Comparison of ENCODE assay signal across 11 mouse cellular contexts in the genomic region with DNA sequence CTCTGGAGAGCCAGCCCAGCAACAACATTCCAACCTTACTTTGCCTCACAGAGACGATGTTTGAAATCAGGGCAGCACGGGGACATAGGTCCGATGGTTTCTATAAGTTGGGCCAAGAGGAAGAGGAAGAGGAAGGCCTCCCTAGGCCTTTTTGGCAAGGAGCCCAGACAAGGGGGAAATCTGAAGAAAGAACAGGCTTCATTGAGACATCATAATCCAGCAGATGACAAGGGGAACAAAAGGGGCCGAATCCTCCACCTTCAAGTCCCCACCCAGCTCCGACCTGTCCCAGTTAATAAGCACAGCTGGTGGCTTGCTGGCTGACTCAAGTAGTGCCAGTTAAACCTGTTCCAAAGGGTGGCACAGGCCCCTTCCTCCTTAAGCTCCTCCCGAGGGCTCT. TPM values are rescaled to one million over a fixed set of nuclear protein-coding genes. Genes with fewer than 3 reads are reported as not detected.
DNase-seq lines count a peak whose midpoint lies in the region; ATAC-seq and TF ChIP-seq lines count a peak whose summit lies in the region.
"Had no signal": no experiment of that assay in that cellular context is flagged by ENCODE, and none has a peak within 500 bp of the region (broad histone marks: within the 10 kb centered on the region; RNA-seq: fewer than 3 reads in every experiment).

No protein-coding gene starts in this region.

- H3K36me3 ChIP-seq in kidney, embryonic 15.5 days, result peaks cover 15% of the 10 kb centered on the region
- peaks cover 6% of the 10 kb centered on the region for H3K36me3 ChIP-seq in heart, embryonic 12.5 days

- no peak overlapping the region for H3K4me3 ChIP-seq in kidney, embryonic 15.5 days (replicated peaks)
- H3K4me3 ChIP-seq in bone marrow macrophage, adult 2 months (ENCODE audit: insufficient read depth, low read length), result no peak overlapping the region
- no peak overlapping the region for H3K4me3 ChIP-seq in heart, embryonic 12.5 days
- H3K4me3 ChIP-seq in cerebellum, adult 2 months (replicated peaks; ENCODE audit: insufficient read depth, low read depth, low read length), result no peak overlapping the region

- no peak for ATAC-seq in kidney, embryonic 15.5 days (replicated peaks; ENCODE audit: low FRiP score)
- ATAC-seq in heart, embryonic 12.5 days (ENCODE audit: insufficient number of reproducible peaks, low FRiP score), result no peak
- ATAC-seq in CD4-positive, CD25-positive, alpha-beta regulatory T cell, adult 4 months, result no peak

- no peak for TF ChIP-seq CTCF in bone marrow macrophage, adult 2 months (IDR thresholded peaks at IDR 0.05; ENCODE audit: low read depth, low read length)
- TF ChIP-seq CTCF in cerebellum, adult 2 months (IDR thresholded peaks at IDR 0.05; ENCODE audit: borderline replicate concordance, insufficient read depth, low read depth, low read length), result no peak

- no peak overlapping the region for H3K9ac ChIP-seq in kidney, embryonic 15.5 days
- H3K9ac ChIP-seq in heart, embryonic 12.5 days, result no peak overlapping the region

- WGBS in kidney, embryonic 15.5 days, result 72% methylated on average over 6 of the region's 6 CpGs
- WGBS in heart, embryonic 12.5 days, result 67% methylated on average over 6 of the region's 6 CpGs
- WGBS in cerebellum, adult 2 months, result 36% methylated on average over 6 of the region's 6 CpGs

- no peaks in the 10 kb centered on the region for H3K27me3 ChIP-seq in kidney, embryonic 15.5 days
- no peaks in the 10 kb centered on the region for H3K27me3 ChIP-seq in heart, embryonic 12.5 days (replicated peaks)
- H3K27me3 ChIP-seq in cerebellum, adult 2 months (ENCODE audit: control insufficient read depth, insufficient read depth, low read length), result no peaks in the 10 kb centered on the region

- H3K4me2 ChIP-seq in kidney, embryonic 15.5 days, result no peak overlapping the region
- H3K4me2 ChIP-seq in heart, embryonic 12.5 days, result no peak overlapping the region

- no peaks in the 10 kb centered on the region for H3K9me3 ChIP-seq in kidney, embryonic 15.5 days (replicated peaks)
- no peaks in the 10 kb centered on the region for H3K9me3 ChIP-seq in heart, embryonic 12.5 days (replicated peaks)

- 0 out of 2 replicates have a peak, but pooled peaks cover 3% of the 10 kb centered on the region for H3K4me1 ChIP-seq in kidney, embryonic 15.5 days
- H3K4me1 ChIP-seq in bone marrow macrophage, adult 2 months (ENCODE audit: control insufficient read depth, insufficient read depth, low read length), result peaks cover 14% of the 10 kb centered on the region
- no peaks in the 10 kb centered on the region for H3K4me1 ChIP-seq in heart, embryonic 12.5 days (replicated peaks)
- H3K4me1 ChIP-seq in cerebellum, adult 2 months (ENCODE audit: control insufficient read depth, insufficient read depth, low read length), result no peaks in the 10 kb centered on the region

- no peak for TF ChIP-seq POLR2A in bone marrow macrophage, adult 2 months (IDR thresholded peaks at IDR 0.05; ENCODE audit: borderline replicate concordance, low read depth, low read length)
- TF ChIP-seq POLR2A in cerebellum, adult 2 months (IDR thresholded peaks at IDR 0.05; ENCODE audit: borderline replicate concordance, insufficient read depth, low read length), result no peak

- H3K27ac ChIP-seq in kidney, embryonic 15.5 days, result peak overlapping the region; percentile 58
- H3K27ac ChIP-seq in bone marrow macrophage, adult 2 months (ENCODE audit: insufficient read depth, low read depth, low read length), result peak overlapping the region; percentile 41
- peak overlapping the region; percentile 31; the same call in 1 of the 2 replicates for H3K27ac ChIP-seq in heart, embryonic 12.5 days (ENCODE audit: poor library complexity, severe bottlenecking)
- H3K27ac ChIP-seq in cerebellum, adult 2 months (ENCODE audit: insufficient read depth, low read length), result no peak overlapping the region

- DNase-seq in kidney, adult 9 months, result no peak
- peak; percentile 36 for DNase-seq in lung, postnatal 14 days
- DNase-seq in cerebellum, adult 2 months, result no peak
- no peak for DNase-seq in gastrocnemius, adult 18-20 months (ENCODE audit: low spot score)
- DNase-seq: gastrocnemius, postnatal 14 days; right cerebral cortex, adult 18-20 months had no signal

RNA-seq across cellular contexts. Expression of a gene that starts 7.0 kb away (rescaled TPM):
- polyA plus RNA-seq in kidney, embryonic 15.5 days (2015; fragmentation: Nextera tagmentation; extraction: Ambion mirVana), result 28.8 and 31.0 TPM in 2 replicates
- polyA plus RNA-seq in bone marrow macrophage, adult 2 months (2012; ENCODE audit: insufficient read depth, insufficient read length, missing spikeins), result 5.3 and 9.1 TPM in 2 replicates
- 13.5 and 14.5 TPM in 2 replicates for polyA plus RNA-seq in heart, embryonic 12.5 days (2016; fragmentation: Nextera tagmentation; extraction: Ambion mirVana)
- polyA plus RNA-seq in CD4-positive, CD25-positive, alpha-beta regulatory T cell, adult 4 months (2017; shearing (Covaris generic)), result 1 to 10 TPM; 2.7 to 2.8 TPM
- 15.3 and 17.4 TPM in 2 replicates for polyA plus RNA-seq in cerebellum, adult 2 months (2012; rRNA removed)
- total RNA-seq in gastrocnemius, adult 18-20 months (2021), result 1 to 10 TPM in 1 of 2 experiments, under 1 TPM in 1; 0.69 to 1.4 TPM

RNA-seq across cellular contexts. Expression of a gene that starts 7.6 kb away (rescaled TPM):
- polyA plus RNA-seq in kidney, embryonic 15.5 days (2015; fragmentation: Nextera tagmentation; extraction: Ambion mirVana), result 0.26 TPM in 1 of 2 replicates, not detected in the other
- not detected in 2 replicates for polyA plus RNA-seq in bone marrow macrophage, adult 2 months (2012; ENCODE audit: insufficient read depth, insufficient read length, missing spikeins)
- polyA plus RNA-seq in heart, embryonic 12.5 days (2016; fragmentation: Nextera tagmentation; extraction: Ambion mirVana), result not detected in 2 replicates
- not detected for polyA plus RNA-seq in CD4-positive, CD25-positive, alpha-beta regulatory T cell, adult 4 months (2017; shearing (Covaris generic))
- polyA plus RNA-seq in cerebellum, adult 2 months (2012; rRNA removed), result 0.51 TPM in 2 replicates
- not detected for total RNA-seq in gastrocnemius, adult 18-20 months (2021)
- total RNA-seq: gastrocnemius, postnatal 14 days had no signal
- polyA plus RNA-seq: inflammation-experienced regulatory T-cells, adult 6 months had no signal

RNA-seq across cellular contexts. Expression of a gene that starts 14.1 kb away (rescaled TPM):
- 16.9 and 18.0 TPM in 2 replicates for polyA plus RNA-seq in kidney, embryonic 15.5 days (2015; fragmentation: Nextera tagmentation; extraction: Ambion mirVana)
- polyA plus RNA-seq in bone marrow macrophage, adult 2 months (2012; ENCODE audit: insufficient read depth, insufficient read length, missing spikeins), result 9.4 and 11.2 TPM in 2 replicates
- 14.0 and 14.5 TPM in 2 replicates for polyA plus RNA-seq in heart, embryonic 12.5 days (2016; fragmentation: Nextera tagmentation; extraction: Ambion mirVana)
- 10 to 100 TPM; 10.1 to 13.9 TPM for polyA plus RNA-seq in CD4-positive, CD25-positive, alpha-beta regulatory T cell, adult 4 months (2017; shearing (Covaris generic))
- 128 and 137 TPM in 2 replicates for polyA plus RNA-seq in cerebellum, adult 2 months (2012; rRNA removed)
- total RNA-seq in gastrocnemius, adult 18-20 months (2021), result 1 to 10 TPM; 5.5 to 6.2 TPM

RNA-seq across cellular contexts. Expression of a gene that starts 14.1 kb away (rescaled TPM):
- 55.3 and 67.2 TPM in 2 replicates for polyA plus RNA-seq in kidney, embryonic 15.5 days (2015; fragmentation: Nextera tagmentation; extraction: Ambion mirVana)
- 37.9 and 41.6 TPM in 2 replicates for polyA plus RNA-seq in bone marrow macrophage, adult 2 months (2012; ENCODE audit: insufficient read depth, insufficient read length, missing spikeins)
- 37.6 and 38.1 TPM in 2 replicates for polyA plus RNA-seq in heart, embryonic 12.5 days (2016; fragmentation: Nextera tagmentation; extraction: Ambion mirVana)
- 100 to 1,000 TPM in 1 of 2 experiments, 10 to 100 TPM in 1; 70.0 to 102 TPM for polyA plus RNA-seq in CD4-positive, CD25-positive, alpha-beta regulatory T cell, adult 4 months (2017; shearing (Covaris generic))
- 56.3 and 56.8 TPM in 2 replicates for polyA plus RNA-seq in cerebellum, adult 2 months (2012; rRNA removed)
- total RNA-seq in gastrocnemius, adult 18-20 months (2021), result 1 to 10 TPM; 5.0 to 5.4 TPM

RNA-seq across cellular contexts. Expression of a gene that starts 29.0 kb away (rescaled TPM):
- 0.63 and 0.78 TPM in 2 replicates for polyA plus RNA-seq in kidney, embryonic 15.5 days (2015; fragmentation: Nextera tagmentation; extraction: Ambion mirVana)
- polyA plus RNA-seq in bone marrow macrophage, adult 2 months (2012; ENCODE audit: insufficient read depth, insufficient read length, missing spikeins), result 0.32 TPM in 1 of 2 replicates, not detected in the other
- polyA plus RNA-seq in heart, embryonic 12.5 days (2016; fragmentation: Nextera tagmentation; extraction: Ambion mirVana), result 0.45 and 0.54 TPM in 2 replicates
- polyA plus RNA-seq in CD4-positive, CD25-positive, alpha-beta regulatory T cell, adult 4 months (2017; shearing (Covaris generic)), result 1 to 10 TPM; 5.0 to 8.1 TPM
- polyA plus RNA-seq in cerebellum, adult 2 months (2012; rRNA removed), result 69.8 and 72.1 TPM in 2 replicates
- under 1 TPM in 1 of 2 experiments, not detected in 1; 0.05 TPM for total RNA-seq in gastrocnemius, adult 18-20 months (2021)
